Mouse (Mus musculus): ENCODE data around the gene Cfap46. TPM values are rescaled to one million over a fixed set of nuclear protein-coding genes. Genes with fewer than 3 reads are reported as not detected.

The Cfap46 gene
- total RNA-seq (2023): not detected in 2 replicates

DNA sequence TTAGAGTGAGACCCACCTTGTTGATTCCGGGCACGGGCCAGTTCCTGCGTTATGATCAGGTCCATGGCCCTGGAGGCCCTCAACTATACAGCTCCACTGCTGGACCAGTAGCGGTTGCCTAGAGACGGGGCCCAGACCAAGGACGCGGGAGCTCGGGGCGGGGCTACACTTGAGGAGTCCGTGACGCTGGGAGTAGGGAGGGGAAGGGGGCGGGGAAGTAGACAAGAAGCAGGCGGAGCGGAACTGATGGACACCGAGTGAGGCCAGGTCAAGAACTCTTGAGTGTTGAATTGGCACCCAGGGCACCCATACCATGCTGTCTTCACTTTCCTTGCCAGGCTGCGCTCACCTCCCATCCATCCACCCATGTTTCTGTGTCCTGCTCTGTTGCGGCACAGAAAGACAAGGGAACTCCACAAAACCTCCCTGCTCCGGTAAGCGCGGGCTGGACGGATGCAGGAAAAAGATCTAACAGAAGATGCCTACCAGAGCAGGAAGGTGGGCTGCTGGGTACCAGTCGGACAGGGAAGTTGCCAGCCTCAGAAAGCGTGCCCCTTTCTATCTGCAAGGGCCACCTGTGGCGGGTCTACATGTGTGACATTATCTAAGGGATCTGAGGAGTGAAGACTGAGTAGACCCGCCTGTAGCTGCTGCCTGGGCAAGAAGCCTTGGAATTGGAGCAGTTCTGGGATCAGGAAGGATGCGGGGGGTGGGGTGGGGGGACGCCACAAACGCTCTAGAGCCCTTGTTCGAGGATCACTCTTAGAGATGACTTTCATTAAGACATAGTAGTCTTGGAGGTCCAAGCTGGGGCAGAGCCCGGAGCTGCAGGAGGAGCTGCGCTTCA lies at the start of gene Cfap46:
TSS of gene Cfap46 (minus strand) at position 112 of the 847 bp plus-strand sequence.

DNA sequence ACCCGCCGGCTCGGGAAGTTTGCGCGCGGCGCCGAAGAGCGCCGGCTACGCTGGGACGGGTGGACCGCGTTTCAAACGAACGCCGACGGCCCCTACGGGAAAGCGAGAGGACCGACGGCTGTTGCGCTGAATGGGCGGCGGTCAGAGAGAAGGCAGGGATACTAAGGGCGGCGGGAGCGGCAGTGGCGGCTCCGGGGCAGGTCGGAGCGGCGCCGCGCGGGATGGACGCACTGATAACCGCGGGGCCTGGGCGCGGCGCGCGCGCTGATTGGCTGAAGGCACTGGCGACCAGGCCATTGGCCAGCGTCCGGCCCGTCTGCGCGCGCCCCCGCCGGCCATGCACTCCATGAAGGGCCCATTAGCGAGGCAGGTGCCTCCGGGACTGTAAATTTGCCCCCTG lies 101.0 kb downstream of the Cfap46 start, which contains the start of gene Nkx6-2:
TSS of gene Nkx6-2 (minus strand) at position 203 of the 400 bp plus-strand sequence.

Other genes with a start within 250 kb of the Cfap46 start
- not detected in 2 replicates for gene Nkx6-2, start 101.0 kb downstream of the Cfap46 start, total RNA-seq (2023)
- not detected in 2 replicates for gene Adgra1, start 150.4 kb upstream of the Cfap46 start, total RNA-seq (2023)
- gene Kndc1, start 210.9 kb upstream of the Cfap46 start, total RNA-seq (2023): not detected in 2 replicates